Mouse (Mus musculus): ENCODE measurements at regions not wholly inside any gene's neighbourhood (a gene's known extent, or its start where the extent isn't known, plus 50 kb on each side); places are given as distances from the start of the nearest gene placed in this dataset.

GRCm38 (mm10) chr16:9153501-9153900, 323.6 kb downstream of the 1810013L24Rik start:
- TF ChIP-seq POLR2A (IDR thresholded peaks at IDR 0.05; ENCODE audit: insufficient read depth, low read depth, low read length) (no peak), CTCF (IDR thresholded peaks at IDR 0.05) (no peak), EP300 (IDR thresholded peaks at IDR 0.05; ENCODE audit: insufficient read depth, low read depth, low read length) (no peak)
